Mouse (Mus musculus) kidney, embryonic 16.5 days (tissue): ENCODE results near the gene Rai1. TPM values are rescaled to one million over a fixed set of nuclear protein-coding genes. Genes with fewer than 3 reads are reported as not detected.

Experiments used
- ATAC-seq: fragments of 200-750 bp; cut with Nextera tagmentation; 2 replicates; pipeline ENCODE4 v1.8.0; 2017; ENCODE audit warnings: moderate TSS enrichment; ENCODE audit not compliant: low FRiP score, low TSS enrichment
- H3K27ac ChIP-seq: fragments of 300-500 bp; sonication (generic); 2 replicates; pipeline ENCODE4 v1.5.1; 2014; ENCODE audit warnings: low read length
- H3K27me3 ChIP-seq: fragments of 300-500 bp; sonication (generic); 2 replicates; pipeline ENCODE4 v1.6.1; 2014; ENCODE audit warnings: low read length, control low read depth, mixed read lengths; ENCODE audit not compliant: insufficient read depth
- H3K36me3 ChIP-seq: fragments of 300-500 bp; sonication (generic); 2 replicates; pipeline ENCODE4 v1.6.1; 2014; ENCODE audit warnings: low read length, control low read depth, mixed read lengths; ENCODE audit not compliant: insufficient read depth
- H3K4me1 ChIP-seq: fragments of 300-500 bp; sonication (generic); 2 replicates; pipeline ENCODE4 v1.6.1; 2014; ENCODE audit warnings: low read length, control low read depth, mixed read lengths; ENCODE audit not compliant: insufficient read depth
- H3K4me2 ChIP-seq: fragments of 300-500 bp; sonication (generic); replicated peaks from 2 replicates; pipeline ENCODE4 v1.6.1; 2014; ENCODE audit warnings: low read depth, low read length
- H3K4me3 ChIP-seq: fragments of 300-500 bp; sonication (generic); 2 replicates; pipeline ENCODE4 v1.5.1; 2014; ENCODE audit warnings: mild to moderate bottlenecking, low read length
- H3K9ac ChIP-seq: fragments of 300-500 bp; sonication (generic); replicated peaks from 2 replicates; pipeline ENCODE4 v1.6.1; 2014; ENCODE audit warnings: low read length
- H3K9me3 ChIP-seq: fragments of 300-500 bp; sonication (generic); 2 replicates; pipeline ENCODE4 v1.6.1; 2016; ENCODE audit warnings: low read length, control low read depth
- WGBS: fragments of 180-500 bp; shearing (Covaris S2); extraction: QIAGEN DNeasy Blood & Tissue Kit; methylation state at CpG from one replicate; pipeline ENCODE4 v1.1.7; 2014; 5-methylcytosine and 5-hydroxymethylcytosine counted together
- polyA plus RNA-seq: library from polyadenylated mRNA; unstranded; fragments of >200 nt; fragmentation: Nextera tagmentation; extraction: Ambion mirVana; gene quantifications from 2 replicates; pipeline ENCODE4 v1.2.1, GENCODE M21; 2015

The Rai1 gene
- polyA plus RNA-seq, 1 experiment from 2014 or later, result 21.5 TPM

DNA sequence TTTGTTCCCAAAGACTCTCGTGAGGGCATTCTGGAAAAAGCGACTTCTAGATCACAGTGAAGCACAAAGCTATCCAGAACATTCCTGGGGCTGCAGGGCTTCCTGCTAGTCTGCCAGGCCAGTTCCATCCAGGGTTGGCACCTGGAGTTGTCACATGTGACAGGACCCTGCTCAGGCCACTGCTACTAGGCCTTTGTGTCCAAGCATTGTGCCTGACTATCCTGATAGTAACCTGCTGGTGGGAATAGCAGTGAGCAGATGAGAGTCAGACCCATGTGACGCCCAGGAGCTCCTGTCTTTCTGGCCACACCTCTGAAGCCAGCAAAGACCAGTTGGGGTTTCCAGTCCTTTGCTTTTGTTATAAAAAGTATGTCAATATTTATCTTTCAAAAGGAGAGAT lies 67.3 kb downstream of the Rai1 start:
- H3K36me3 ChIP-seq, result no peaks in the 10 kb centered on the region
- no peak overlapping the region for H3K4me2 ChIP-seq
- H3K9me3 ChIP-seq, result no peaks in the 10 kb centered on the region
- peaks cover 59% of the 10 kb centered on the region for H3K4me1 ChIP-seq
- no peak for ATAC-seq
- no peak overlapping the region for H3K4me3 ChIP-seq
- no peaks in the 10 kb centered on the region for H3K27me3 ChIP-seq
- WGBS, result 89% methylated on average over 3 of the region's 3 CpGs
- H3K27ac ChIP-seq, result no peak overlapping the region
- H3K9ac ChIP-seq, result no peak overlapping the region

DNA sequence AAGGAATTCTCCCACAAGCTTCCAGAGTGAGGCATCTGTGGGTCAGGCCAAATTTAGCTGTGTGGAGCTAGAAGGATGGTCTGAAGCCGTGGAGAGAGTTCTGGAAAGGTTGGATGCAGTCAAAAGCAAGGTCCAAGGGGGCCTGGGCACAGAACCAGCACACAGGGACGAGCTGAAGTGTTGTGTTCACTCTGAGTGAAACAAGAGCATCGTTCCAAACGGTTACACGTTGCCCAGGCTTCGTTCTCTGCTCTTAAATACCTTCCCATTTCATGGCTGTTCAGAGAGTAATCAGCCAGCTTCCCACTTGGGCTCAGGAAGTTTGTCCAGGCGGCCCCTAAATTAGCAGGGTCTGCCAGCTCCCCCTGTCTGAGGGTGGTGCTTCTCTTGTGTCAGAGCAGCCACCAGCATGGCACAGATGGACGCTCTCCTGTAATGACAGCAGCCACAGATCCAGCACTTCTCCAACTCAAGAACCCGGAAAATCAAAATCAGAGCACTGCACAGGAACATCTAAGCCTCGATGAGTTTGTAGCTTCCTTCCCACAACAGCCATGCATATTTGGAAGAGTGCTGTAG lies 68.9 kb downstream of the Rai1 start:
- no peaks in the 10 kb centered on the region for H3K36me3 ChIP-seq
- 45% methylated on average over 10 of the region's 10 CpGs for WGBS
- H3K27ac ChIP-seq, result no peak overlapping the region
- no peak for ATAC-seq
- no peak overlapping the region for H3K4me2 ChIP-seq
- H3K9me3 ChIP-seq, result no peaks in the 10 kb centered on the region
- H3K9ac ChIP-seq, result no peak overlapping the region; the same call in 1 of the 2 replicates
- H3K27me3 ChIP-seq, result no peaks in the 10 kb centered on the region
- H3K4me1 ChIP-seq, result peaks cover 60% of the 10 kb centered on the region
- no peak overlapping the region for H3K4me3 ChIP-seq

DNA sequence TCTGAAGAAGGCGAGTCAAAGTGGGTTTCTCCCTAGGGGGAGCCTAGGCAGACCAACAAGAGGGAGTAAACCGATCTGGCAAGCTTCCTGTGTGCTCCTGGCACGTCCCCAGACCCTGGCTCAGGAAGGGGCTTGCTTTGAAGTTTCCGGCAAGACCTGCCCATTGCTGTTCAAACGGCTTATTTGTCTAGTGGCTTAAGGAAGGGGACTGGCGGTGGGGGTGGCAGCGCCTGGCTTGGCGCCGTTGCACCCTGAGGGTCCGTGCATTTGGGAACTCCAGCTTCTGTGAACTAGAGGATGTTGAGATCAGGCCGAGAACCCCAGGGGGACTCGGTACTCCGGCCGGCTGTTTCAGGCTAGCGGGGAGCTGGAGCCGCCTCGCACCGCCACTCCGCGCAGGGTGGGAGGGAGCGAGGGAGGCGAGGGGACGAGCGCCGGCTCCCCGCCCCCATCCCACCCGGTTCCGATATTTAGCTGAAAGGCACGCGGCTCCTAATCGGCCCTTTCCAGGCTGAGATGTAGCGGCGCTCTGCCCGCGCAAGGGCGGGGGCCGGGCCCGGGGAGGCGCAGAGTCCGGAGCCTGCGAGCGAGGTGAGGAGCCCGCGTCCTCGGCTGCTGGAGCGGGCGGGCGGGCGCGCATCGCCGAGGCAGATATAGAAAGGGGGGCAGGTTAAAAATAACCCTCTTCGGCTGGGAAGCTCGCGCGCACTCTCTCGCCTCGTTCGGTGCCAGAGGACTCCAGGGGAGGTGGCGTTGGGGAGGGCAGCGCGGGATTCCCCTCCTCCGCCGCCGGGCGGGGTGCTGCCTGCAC lies 70.8 kb downstream of the Rai1 start:
- Histone ChIP-seq H3K36me3 (no peaks in the 10 kb centered on the region), H3K4me1 (peaks cover 62% of the 10 kb centered on the region), H3K9ac (peak overlapping the region; percentile 82), H3K27me3 (no peaks in the 10 kb centered on the region), H3K27ac (peak overlapping the region; percentile 91), H3K4me2 (peak overlapping the region; percentile 100), H3K9me3 (no peaks in the 10 kb centered on the region), H3K4me3 (peak overlapping the region; percentile 65)
- under 1% methylated on average over 58 of the region's 66 CpGs for WGBS
- ATAC-seq, result peak; percentile 50

DNA sequence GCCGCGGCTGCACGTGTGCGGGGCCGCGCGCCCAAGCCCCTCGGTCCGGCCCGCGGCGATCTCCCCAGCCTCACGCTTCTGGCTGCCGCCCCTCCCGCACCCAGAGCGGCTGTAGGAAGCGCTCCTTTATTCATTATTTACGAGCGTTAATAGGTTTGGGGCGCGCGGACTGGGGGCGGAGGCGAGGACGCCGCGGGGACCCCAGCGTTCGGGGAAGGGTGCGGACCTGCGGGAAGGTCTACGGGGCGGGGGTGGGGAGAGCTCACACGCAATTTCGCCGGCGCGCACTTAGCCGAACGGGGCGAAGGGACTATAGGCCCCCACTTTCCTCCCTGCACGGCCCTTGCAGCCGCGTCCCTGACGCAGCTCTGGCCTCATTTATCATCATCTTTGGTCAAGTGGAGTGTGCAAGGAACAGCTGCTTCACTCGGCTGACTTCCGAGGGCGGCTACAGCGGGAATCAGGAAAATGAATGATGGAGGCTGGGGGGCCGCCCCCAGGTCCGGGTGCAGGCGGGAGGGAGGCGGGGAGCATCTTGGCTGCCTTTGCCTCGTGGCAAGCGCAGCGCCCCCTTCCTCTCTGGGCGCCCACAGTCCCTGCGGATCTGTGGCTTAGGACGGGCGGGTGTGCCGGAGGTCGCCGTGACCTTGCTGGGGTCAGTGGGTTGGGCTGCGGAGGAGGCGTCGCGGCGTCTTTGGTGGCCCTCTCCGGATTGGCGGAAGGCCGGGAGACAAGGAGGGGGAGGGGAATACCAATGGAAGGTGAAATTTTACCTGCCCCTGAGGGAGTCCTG lies 71.6 kb downstream of the Rai1 start:
- H3K9me3 ChIP-seq, result no peaks in the 10 kb centered on the region
- WGBS, result under 1% methylated on average over 69 of the region's 71 CpGs
- H3K9ac ChIP-seq, result peak overlapping the region; percentile 82
- peak overlapping the region; percentile 91 for H3K27ac ChIP-seq
- no peaks in the 10 kb centered on the region for H3K36me3 ChIP-seq
- H3K4me1 ChIP-seq, result peaks cover 63% of the 10 kb centered on the region
- peak overlapping the region; percentile 100 for H3K4me2 ChIP-seq
- no peaks in the 10 kb centered on the region for H3K27me3 ChIP-seq
- peak; percentile 39 for ATAC-seq
- H3K4me3 ChIP-seq, result peak overlapping the region; percentile 65

DNA sequence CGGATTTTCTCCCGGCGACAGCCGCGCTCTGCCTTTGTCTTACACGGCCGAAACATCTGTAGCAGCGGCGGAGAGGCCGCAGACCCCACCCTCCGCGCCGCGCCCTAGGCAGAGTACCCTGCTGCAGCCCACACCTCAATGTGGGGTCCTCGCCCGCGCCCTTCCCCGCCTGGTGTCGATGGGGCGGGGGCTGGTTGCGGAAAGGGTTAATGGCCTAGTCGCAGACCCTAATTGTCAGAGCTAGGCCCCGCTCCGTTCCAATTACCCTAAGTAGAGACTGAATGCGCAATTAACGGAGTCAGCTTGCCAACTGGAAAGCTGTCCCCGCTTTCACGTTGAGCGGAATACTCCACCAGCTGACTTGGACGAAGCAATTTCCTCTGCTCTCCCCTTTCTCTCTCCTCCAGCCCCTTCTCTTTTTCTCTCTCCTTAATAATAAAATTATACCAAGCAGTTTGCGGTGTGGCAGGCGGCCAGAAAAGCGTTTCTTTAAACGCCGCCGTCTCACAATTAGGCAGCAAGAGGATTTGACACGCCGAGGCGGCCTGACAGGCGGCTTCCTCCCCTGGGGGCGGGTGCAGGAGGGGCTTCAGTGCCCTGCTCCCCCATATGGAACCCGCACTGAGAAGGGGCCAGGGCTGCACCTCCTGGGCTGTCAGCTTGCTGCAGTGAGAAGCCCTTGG lies 72.3 kb downstream of the Rai1 start:
- ATAC-seq, result peak; percentile 52
- under 1% methylated on average over 42 of the region's 42 CpGs for WGBS
- peak overlapping the region; percentile 82 for H3K9ac ChIP-seq

DNA sequence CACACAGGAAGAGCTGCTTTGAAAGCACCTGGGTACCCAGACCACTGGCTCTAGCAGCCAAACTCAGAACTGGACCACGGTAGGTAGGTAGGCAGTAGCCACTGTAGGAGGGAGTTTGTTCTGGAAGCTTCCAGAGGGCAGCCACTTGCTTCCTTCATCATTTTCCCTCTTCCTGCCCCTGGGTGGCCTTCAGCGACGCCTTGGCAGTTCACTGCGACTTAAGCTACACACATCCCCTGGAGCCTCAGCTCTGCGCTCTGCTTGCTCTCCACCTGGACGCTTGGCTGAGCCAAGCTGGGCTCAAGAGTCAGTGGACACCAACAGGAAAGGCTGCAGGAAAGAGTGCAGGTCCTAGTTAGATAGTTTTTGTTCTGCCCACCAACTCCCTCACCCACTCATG lies 73.2 kb downstream of the Rai1 start:
- H3K9ac ChIP-seq, result peak overlapping the region; percentile 82; the same call in 1 of the 2 replicates

More for the DNA sequence above, 72.3 kb downstream of the Rai1 start:
- Histone ChIP-seq H3K27ac (peak overlapping the region; percentile 91), H3K9me3 (no peaks in the 10 kb centered on the region), H3K36me3 (no peaks in the 10 kb centered on the region), H3K4me3 (peak overlapping the region; percentile 65), H3K27me3 (no peaks in the 10 kb centered on the region), H3K4me1 (peaks cover 70% of the 10 kb centered on the region), H3K4me2 (peak overlapping the region; percentile 100)

DNA sequence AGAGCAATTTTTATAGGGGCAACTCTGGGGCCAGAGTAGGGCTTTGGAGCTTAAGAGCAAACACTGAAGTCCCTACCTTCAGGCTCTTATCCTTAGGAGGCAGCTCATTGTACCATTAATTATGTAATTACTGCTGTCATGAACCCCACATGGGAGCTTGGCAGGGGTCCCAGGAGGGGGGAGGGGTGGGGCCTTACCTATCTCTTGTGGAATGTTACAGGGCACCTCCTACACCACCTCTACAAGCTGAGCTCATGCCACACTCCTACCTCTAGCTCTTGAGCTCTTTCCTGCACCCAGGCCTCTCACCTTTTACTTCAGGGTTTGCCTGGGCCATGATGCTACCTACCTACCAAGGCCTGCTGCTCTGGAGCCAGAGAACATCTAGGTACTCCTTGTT lies 73.7 kb downstream of the Rai1 start:
- H3K4me2 ChIP-seq, result no peak overlapping the region

More for the DNA sequence above, 73.2 kb downstream of the Rai1 start:
- no peak overlapping the region for H3K4me3 ChIP-seq
- no peak for ATAC-seq
- peak overlapping the region; percentile 100 for H3K4me2 ChIP-seq
- peaks cover 73% of the 10 kb centered on the region for H3K4me1 ChIP-seq
- no peaks in the 10 kb centered on the region for H3K27me3 ChIP-seq
- H3K36me3 ChIP-seq, result no peaks in the 10 kb centered on the region
- 25% methylated on average over 6 of the region's 6 CpGs for WGBS
- peak overlapping the region; percentile 91 for H3K27ac ChIP-seq
- H3K9me3 ChIP-seq, result no peaks in the 10 kb centered on the region

DNA sequence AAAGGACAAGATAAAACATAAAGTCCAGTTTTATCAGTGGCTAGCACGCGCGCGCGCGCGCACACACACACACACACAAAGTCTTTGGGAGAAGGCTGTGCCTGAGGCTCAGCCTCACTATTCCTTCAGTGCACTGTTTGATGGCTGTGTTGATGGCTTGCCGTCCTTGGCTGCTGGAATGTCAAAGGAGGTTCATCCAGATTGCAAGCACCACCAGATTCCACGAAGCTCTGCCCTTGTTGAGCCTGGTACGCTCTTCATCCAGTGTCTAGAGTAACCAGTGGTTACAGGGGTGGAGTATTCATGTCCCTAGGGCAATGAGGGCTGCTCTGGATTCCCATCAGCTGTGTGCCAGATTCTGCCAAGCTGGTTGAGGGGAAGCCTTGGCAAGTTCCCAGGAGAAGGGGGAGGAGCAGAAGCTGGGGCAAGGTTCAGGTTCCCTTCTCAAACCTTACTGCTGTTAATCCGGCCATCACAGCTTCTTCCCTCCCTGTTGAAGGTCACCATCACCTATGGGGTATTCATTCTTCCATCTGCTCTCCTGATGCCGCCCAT lies 77.4 kb downstream of the Rai1 start:
- H3K27me3 ChIP-seq, result no peaks in the 10 kb centered on the region
- H3K4me2 ChIP-seq, result no peak overlapping the region
- 79% methylated on average over 12 of the region's 12 CpGs for WGBS
- H3K9me3 ChIP-seq, result no peaks in the 10 kb centered on the region
- no peak overlapping the region for H3K9ac ChIP-seq
- H3K4me1 ChIP-seq, result peaks cover 61% of the 10 kb centered on the region
- peaks cover 19% of the 10 kb centered on the region for H3K36me3 ChIP-seq
- ATAC-seq, result no peak
- no peak overlapping the region for H3K4me3 ChIP-seq
- no peak overlapping the region for H3K27ac ChIP-seq

More for the DNA sequence above, 73.7 kb downstream of the Rai1 start:
- H3K27ac ChIP-seq, result no peak overlapping the region
- H3K4me1 ChIP-seq, result peaks cover 68% of the 10 kb centered on the region
- no peaks in the 10 kb centered on the region for H3K36me3 ChIP-seq
- no peaks in the 10 kb centered on the region for H3K9me3 ChIP-seq
- H3K9ac ChIP-seq, result no peak overlapping the region
- H3K4me3 ChIP-seq, result no peak overlapping the region
- H3K27me3 ChIP-seq, result no peaks in the 10 kb centered on the region
- ATAC-seq, result no peak

DNA sequence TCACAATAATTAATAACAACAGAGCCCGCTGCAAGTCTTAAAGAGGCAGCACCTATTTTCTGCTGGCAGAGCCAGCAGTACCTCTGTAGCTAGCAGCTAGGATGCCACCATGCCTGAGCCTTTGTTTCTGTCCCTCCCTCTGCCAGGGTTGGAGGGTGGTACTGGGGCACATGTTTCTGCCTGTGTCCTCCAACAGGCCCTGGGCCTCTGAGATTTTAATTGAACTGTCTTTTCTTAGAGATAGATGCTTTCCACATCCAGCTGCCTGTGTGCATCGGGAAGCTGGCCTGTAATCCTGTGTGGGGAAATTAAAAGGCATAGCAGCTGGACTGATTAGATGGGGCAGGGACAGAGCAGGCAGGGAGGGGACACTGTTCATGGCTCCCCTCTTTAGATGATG lies 77.9 kb downstream of the Rai1 start:
- Histone ChIP-seq H3K4me2 (no peak overlapping the region), H3K4me1 (peaks cover 55% of the 10 kb centered on the region), H3K9ac (0 out of 2 replicates have a peak overlapping the region, but pooled peaks have one; percentile 14), H3K27ac (no peak overlapping the region), H3K9me3 (no peaks in the 10 kb centered on the region), H3K27me3 (no peaks in the 10 kb centered on the region), H3K36me3 (peaks cover 24% of the 10 kb centered on the region), H3K4me3 (no peak overlapping the region)
- ATAC-seq, result no peak
- 51% methylated on average over 2 of the region's 2 CpGs for WGBS
